Mouse (Mus musculus) ES-Bruce4 (cell line): Measurements from ENCODE around the gene Magi2. TPM values are rescaled to one million over a fixed set of nuclear protein-coding genes. Genes with fewer than 3 reads are reported as not detected.
"Not testable (repeated sequence)": the region's sequence is repeated elsewhere in the genome, so short reads cannot be mapped to it uniquely, and the experiment has no call there.

ENCODE experiments used
- H3K27ac ChIP-seq: 2 replicates; pipeline ENCODE4 v1.5.1; 2012; ENCODE audit warnings: low read length, inconsistent platforms; ENCODE audit not compliant: insufficient read depth
- H3K27me3 ChIP-seq: 2 replicates; pipeline ENCODE4 v1.6.1; 2012; ENCODE audit warnings: mild to moderate bottlenecking, low read length, inconsistent platforms; ENCODE audit not compliant: control insufficient read depth, poor library complexity, insufficient read depth, severe bottlenecking
- H3K36me3 ChIP-seq: 2 replicates; pipeline ENCODE4 v1.6.1; 2012; ENCODE audit warnings: inconsistent platforms, mild to moderate bottlenecking, low read length, moderate library complexity; ENCODE audit not compliant: control insufficient read depth, poor library complexity, insufficient read depth, severe bottlenecking
- H3K4me1 ChIP-seq: one replicate; pipeline ENCODE4 v1.8.1; 2011; ENCODE audit warnings: low read length; ENCODE audit not compliant: control insufficient read depth, insufficient read depth
- H3K4me3 ChIP-seq: 2 replicates; pipeline ENCODE4 v1.5.1; 2011; ENCODE audit warnings: low read depth, mild to moderate bottlenecking, low read length
- H3K9ac ChIP-seq: 2 replicates; pipeline ENCODE4 v1.6.1; 2012; ENCODE audit warnings: low read depth, mild to moderate bottlenecking, inconsistent platforms; ENCODE audit not compliant: poor library complexity, severe bottlenecking
- H3K9me3 ChIP-seq: replicated peaks from 2 replicates; pipeline ENCODE4 v1.6.1; 2012; ENCODE audit warnings: mild to moderate bottlenecking, low read length, inconsistent platforms; ENCODE audit not compliant: control insufficient read depth, poor library complexity, insufficient read depth, severe bottlenecking
- CTCF ChIP-seq: IDR thresholded peaks from one replicate; pipeline ENCODE4 v1.8.1; 2011; ENCODE audit warnings: low read depth, low read length
- EP300 ChIP-seq: IDR thresholded peaks from 2 replicates; pipeline ENCODE4 v1.6.1; 2011; ENCODE audit warnings: low read depth, low read length; ENCODE audit not compliant: insufficient read depth
- POLR2A ChIP-seq: IDR thresholded peaks from one replicate; pipeline ENCODE4 v1.8.1; 2011; ENCODE audit warnings: low read length; ENCODE audit not compliant: insufficient read depth
- polyA plus RNA-seq: library from polyadenylated mRNA; stranded (reverse); fragments of >200 nt; gene quantifications from 2 replicates; pipeline ENCODE4 v1.2.4, GENCODE M21; 2011; ENCODE audit warnings: low read depth; ENCODE audit not compliant: missing spikeins, insufficient read depth, insufficient read length

The Magi2 gene
- polyA plus RNA-seq, 1 experiment: 1.8 TPM

DNA sequence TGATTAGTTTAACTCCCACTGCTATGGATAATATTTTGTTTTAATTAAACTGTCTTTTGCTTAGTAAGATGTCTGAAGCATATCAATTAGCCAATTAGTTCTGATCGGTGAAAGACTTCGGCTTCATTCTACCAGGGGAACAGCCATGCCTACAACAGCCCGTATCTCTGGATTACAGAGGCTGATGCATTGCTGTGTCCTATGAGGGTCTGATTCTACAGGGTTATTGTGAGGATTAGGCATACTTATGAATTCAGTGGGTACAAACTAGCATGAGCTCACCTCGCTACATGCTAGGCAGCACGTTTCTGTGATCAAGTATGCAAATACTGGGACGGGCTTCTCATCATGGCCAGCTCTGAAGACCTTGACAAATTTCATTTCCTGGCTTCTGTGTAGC is 1022.5 kb downstream of the Magi2 start:
- no peaks in the 10 kb centered on the region for H3K9me3 ChIP-seq
- H3K27me3 ChIP-seq: no peaks in the 10 kb centered on the region
- no peak for TF ChIP-seq EP300
- TF ChIP-seq CTCF: no peak
- TF ChIP-seq POLR2A: no peak
- no peaks in the 10 kb centered on the region for H3K4me1 ChIP-seq
- H3K4me3 ChIP-seq: no peak overlapping the region
- no peaks in the 10 kb centered on the region for H3K36me3 ChIP-seq
- H3K27ac ChIP-seq: no peak overlapping the region
- no peak overlapping the region for H3K9ac ChIP-seq

DNA sequence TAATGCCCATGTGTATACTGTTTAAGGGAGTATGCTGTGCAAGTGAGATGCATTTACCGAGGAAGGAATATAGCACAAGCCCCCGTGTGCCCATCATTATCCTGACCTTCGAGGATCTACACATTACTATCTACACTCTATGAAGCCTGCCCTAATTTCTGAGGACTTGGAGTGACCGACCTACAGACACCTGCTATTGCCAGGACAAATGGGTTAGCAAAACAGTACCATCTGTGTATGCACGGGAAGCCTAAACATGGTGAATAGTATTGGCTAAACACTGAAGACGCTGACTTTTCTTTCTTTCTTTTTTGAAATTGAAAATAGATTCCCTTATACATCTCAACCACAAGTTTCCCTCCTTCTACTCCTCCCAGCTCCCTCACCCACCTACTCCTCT is 1024.7 kb downstream of the Magi2 start:
- TF ChIP-seq EP300: no peak
- no peak for TF ChIP-seq CTCF
- no peak for TF ChIP-seq POLR2A
- no peaks in the 10 kb centered on the region for H3K4me1 ChIP-seq
- H3K27me3 ChIP-seq: no peaks in the 10 kb centered on the region
- H3K9ac ChIP-seq: no peak overlapping the region
- H3K9me3 ChIP-seq: no peaks in the 10 kb centered on the region
- H3K4me3 ChIP-seq: no peak overlapping the region
- H3K36me3 ChIP-seq: no peaks in the 10 kb centered on the region
- no peak overlapping the region for H3K27ac ChIP-seq

- H3K9me3 ChIP-seq: no peaks in the 10 kb centered on the region
- H3K36me3 ChIP-seq: no peaks in the 10 kb centered on the region
- H3K27ac ChIP-seq: no peak overlapping the region
- no peak overlapping the region for H3K4me3 ChIP-seq
- no peak for TF ChIP-seq EP300
- TF ChIP-seq POLR2A: no peak
- no peak for TF ChIP-seq CTCF
- no peaks in the 10 kb centered on the region for H3K27me3 ChIP-seq
- no peaks in the 10 kb centered on the region for H3K4me1 ChIP-seq
- no peak overlapping the region for H3K9ac ChIP-seq
Measured at GRCm38 (mm10) chr5:20256150-20256868, 1029.5 kb downstream of the Magi2 start.

GRCm38 (mm10) chr5:20256933-20257332 is 1030.1 kb downstream of the Magi2 start:
- H3K36me3 ChIP-seq: no peaks in the 10 kb centered on the region
- H3K9me3 ChIP-seq: no peaks in the 10 kb centered on the region
- no peak overlapping the region for H3K27ac ChIP-seq
- no peaks in the 10 kb centered on the region for H3K4me1 ChIP-seq
- no peaks in the 10 kb centered on the region for H3K27me3 ChIP-seq
- no peak overlapping the region for H3K4me3 ChIP-seq
- TF ChIP-seq CTCF: no peak
- no peak for TF ChIP-seq POLR2A
- no peak for TF ChIP-seq EP300
- no peak overlapping the region for H3K9ac ChIP-seq

DNA sequence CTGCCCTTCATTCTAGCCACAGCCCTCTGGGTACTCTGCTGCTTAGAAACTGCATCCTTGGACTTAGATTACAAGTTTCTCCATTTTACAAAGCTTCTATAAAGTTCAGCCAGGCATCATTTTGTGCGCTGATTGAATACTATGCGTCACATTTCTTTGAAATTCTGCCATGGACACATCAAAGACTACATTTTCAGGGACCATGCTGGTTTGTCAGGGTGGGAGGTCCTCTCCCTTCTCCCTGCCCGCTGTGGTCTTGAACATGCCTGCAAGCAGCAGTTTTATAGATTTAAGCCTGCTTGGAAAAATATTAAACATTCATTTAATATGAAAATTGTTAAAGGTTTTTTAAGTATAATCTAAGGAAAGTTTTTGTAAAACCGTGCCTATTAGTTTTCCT is 1030.6 kb downstream of the Magi2 start:
- no peaks in the 10 kb centered on the region for H3K4me1 ChIP-seq
- no peaks in the 10 kb centered on the region for H3K9me3 ChIP-seq
- H3K27ac ChIP-seq: no peak overlapping the region
- TF ChIP-seq POLR2A (no peak), CTCF (no peak), EP300 (no peak)
- H3K4me3 ChIP-seq: no peak overlapping the region
- no peaks in the 10 kb centered on the region for H3K27me3 ChIP-seq
- H3K9ac ChIP-seq: no peak overlapping the region
- no peaks in the 10 kb centered on the region for H3K36me3 ChIP-seq

- no peaks in the 10 kb centered on the region for H3K27me3 ChIP-seq
- H3K4me1 ChIP-seq: no peaks in the 10 kb centered on the region
- no peaks in the 10 kb centered on the region for H3K9me3 ChIP-seq
- no peak overlapping the region for H3K27ac ChIP-seq
- H3K36me3 ChIP-seq: no peaks in the 10 kb centered on the region
- TF ChIP-seq EP300 (no peak), POLR2A (no peak), CTCF (no peak)
- H3K9ac ChIP-seq: no peak overlapping the region
- H3K4me3 ChIP-seq: no peak overlapping the region
Measured at GRCm38 (mm10) chr5:20259719-20260118, 1032.9 kb downstream of the Magi2 start.

GRCm38 (mm10) chr5:20272680-20273079 is 1045.8 kb downstream of the Magi2 start:
- not testable (repeated sequence) for H3K9me3 ChIP-seq, H3K4me3 ChIP-seq, H3K27me3 ChIP-seq, H3K9ac ChIP-seq, H3K27ac ChIP-seq, H3K4me1 ChIP-seq, H3K36me3 ChIP-seq
